Mouse (Mus musculus) heart, embryonic 13.5 days (tissue): ENCODE measurements around the gene Thada. TPM values are rescaled to one million over a fixed set of nuclear protein-coding genes. Genes with fewer than 3 reads are reported as not detected.
"Not testable (repeated sequence)": the region's sequence is repeated elsewhere in the genome, so short reads cannot be mapped to it uniquely, and the experiment has no call there.

Experiments
- ATAC-seq: fragments of 200-750 bp; cut with Nextera tagmentation; 2 replicates; pipeline ENCODE4 v1.8.0; 2017; ENCODE audit warnings: moderate TSS enrichment; ENCODE audit not compliant: insufficient number of reproducible peaks, low FRiP score, low TSS enrichment; ENCODE audit errors: extremely low read depth
- H3K27ac ChIP-seq: fragments of 300-500 bp; sonication (generic); replicated peaks from 2 replicates; pipeline ENCODE4 v1.5.1; 2015; ENCODE audit warnings: moderate library complexity, mild to moderate bottlenecking, inconsistent platforms
- H3K27me3 ChIP-seq: fragments of 300-500 bp; sonication (generic); replicated peaks from 2 replicates; pipeline ENCODE4 v1.6.1; 2015; ENCODE audit warnings: mild to moderate bottlenecking, inconsistent platforms
- H3K36me3 ChIP-seq: fragments of 300-500 bp; sonication (generic); 2 replicates; pipeline ENCODE4 v1.6.1; 2015; ENCODE audit warnings: mild to moderate bottlenecking, inconsistent platforms
- H3K4me1 ChIP-seq: fragments of 300-500 bp; sonication (generic); 2 replicates; pipeline ENCODE4 v1.6.1; 2015; ENCODE audit warnings: inconsistent platforms
- H3K4me2 ChIP-seq: fragments of 300-500 bp; sonication (generic); 2 replicates; pipeline ENCODE4 v1.6.1; 2015; ENCODE audit warnings: inconsistent platforms, mild to moderate bottlenecking, moderate library complexity
- H3K4me3 ChIP-seq: fragments of 300-500 bp; sonication (generic); 2 replicates; pipeline ENCODE4 v1.5.1; 2015; ENCODE audit warnings: moderate library complexity, mild to moderate bottlenecking, inconsistent platforms
- H3K9ac ChIP-seq: fragments of 300-500 bp; sonication (generic); 2 replicates; pipeline ENCODE4 v1.6.1; 2015; ENCODE audit warnings: inconsistent platforms, mild to moderate bottlenecking, moderate library complexity
- H3K9me3 ChIP-seq: fragments of 300-500 bp; sonication (generic); 2 replicates; pipeline ENCODE4 v1.6.1; 2016; ENCODE audit warnings: inconsistent platforms
- whole genome bisulfite sequencing: fragments of 180-500 bp; shearing (Covaris S2); methylation state at CpG from one replicate; pipeline ENCODE4 v1.1.7; 2015; ENCODE audit warnings: mixed read lengths; 5-methylcytosine and 5-hydroxymethylcytosine counted together
- polyA plus RNA-seq: library from polyadenylated mRNA; unstranded; fragments of >200 nt; fragmentation: Nextera tagmentation; extraction: Ambion mirVana; gene quantifications from 2 replicates; pipeline ENCODE4 v1.2.1, GENCODE M21; 2015

The Thada gene
- polyA plus RNA-seq, 1 experiment from 2014 or later = 4.6 TPM

DNA sequence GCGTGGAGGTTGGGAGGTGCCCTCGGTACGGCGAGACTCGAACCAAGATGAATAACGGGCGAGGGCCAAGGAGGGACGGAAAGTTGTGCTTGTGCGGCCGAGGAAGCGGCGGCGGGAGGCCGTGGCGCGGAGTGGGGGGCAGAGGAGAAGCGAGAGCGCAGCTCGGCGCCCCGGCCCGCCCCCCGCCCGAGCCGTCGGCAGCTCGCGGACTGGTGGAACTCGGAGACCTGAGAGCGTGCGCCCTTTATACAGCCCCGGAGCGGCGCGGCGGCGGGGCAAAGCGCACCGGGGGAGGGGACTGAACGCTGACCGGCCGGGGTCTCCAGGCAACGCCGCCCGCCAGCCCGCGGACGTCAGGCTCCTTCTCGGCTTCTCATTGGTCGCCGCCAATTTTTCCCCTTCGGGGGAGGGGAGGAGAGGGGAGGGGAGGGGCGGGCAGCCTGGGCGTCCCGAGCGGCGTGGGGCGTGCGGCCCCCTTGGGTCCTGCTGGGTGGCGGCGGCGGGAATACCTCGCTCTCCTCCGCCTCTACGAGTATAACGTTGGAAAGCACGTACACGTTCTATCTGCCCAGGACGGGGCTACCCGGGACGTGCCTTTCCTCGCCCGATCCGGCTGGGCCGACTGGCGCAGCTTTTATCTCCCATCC, 278.2 kb downstream of the Thada start, which contains the start of gene Zfp36l2:
Zfp36l2 (minus strand) TSS at position 221 of the 647 bp plus-strand sequence.
- H3K9me3 ChIP-seq = no peaks in the 10 kb centered on the region
- peak within 1 kb of the TSS; percentile 99 for H3K27ac ChIP-seq
- under 1% methylated on average over 70 of the region's 76 CpGs for WGBS

DNA sequence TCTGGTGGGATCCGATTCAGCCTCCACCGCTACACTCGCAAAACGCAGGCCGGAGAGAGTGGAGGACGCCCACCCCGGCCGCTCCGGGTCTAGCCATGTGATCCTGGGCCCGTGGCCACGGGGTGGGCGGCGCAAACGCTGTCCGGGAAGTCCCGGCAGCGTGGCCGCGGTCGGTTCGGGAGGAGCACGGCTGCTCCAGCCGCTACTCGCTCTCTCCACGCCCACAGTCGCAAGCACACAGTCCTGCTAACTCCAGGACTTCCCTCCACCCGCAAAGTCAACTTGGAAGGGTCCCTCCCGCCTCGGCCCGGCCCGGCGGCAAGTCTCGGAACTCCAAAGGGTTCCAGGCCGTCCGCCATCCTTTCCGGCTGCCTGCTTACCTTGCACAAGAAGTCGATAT, 278.7 kb downstream of the Thada start:
- peaks cover 54% of the 10 kb centered on the region for H3K4me1 ChIP-seq

More for the DNA sequence above, 278.2 kb downstream of the Thada start, which contains the start of gene Zfp36l2:
- peaks cover 29% of the 10 kb centered on the region for H3K36me3 ChIP-seq
- ATAC-seq = peak; percentile 72
- peaks cover 54% of the 10 kb centered on the region for H3K4me1 ChIP-seq
- H3K27me3 ChIP-seq = no peaks in the 10 kb centered on the region
- peak within 1 kb of the TSS; percentile 88 for H3K4me3 ChIP-seq
- peak within 1 kb of the TSS; percentile 97 for H3K4me2 ChIP-seq
- peak within 1 kb of the TSS; percentile 98 for H3K9ac ChIP-seq

DNA sequence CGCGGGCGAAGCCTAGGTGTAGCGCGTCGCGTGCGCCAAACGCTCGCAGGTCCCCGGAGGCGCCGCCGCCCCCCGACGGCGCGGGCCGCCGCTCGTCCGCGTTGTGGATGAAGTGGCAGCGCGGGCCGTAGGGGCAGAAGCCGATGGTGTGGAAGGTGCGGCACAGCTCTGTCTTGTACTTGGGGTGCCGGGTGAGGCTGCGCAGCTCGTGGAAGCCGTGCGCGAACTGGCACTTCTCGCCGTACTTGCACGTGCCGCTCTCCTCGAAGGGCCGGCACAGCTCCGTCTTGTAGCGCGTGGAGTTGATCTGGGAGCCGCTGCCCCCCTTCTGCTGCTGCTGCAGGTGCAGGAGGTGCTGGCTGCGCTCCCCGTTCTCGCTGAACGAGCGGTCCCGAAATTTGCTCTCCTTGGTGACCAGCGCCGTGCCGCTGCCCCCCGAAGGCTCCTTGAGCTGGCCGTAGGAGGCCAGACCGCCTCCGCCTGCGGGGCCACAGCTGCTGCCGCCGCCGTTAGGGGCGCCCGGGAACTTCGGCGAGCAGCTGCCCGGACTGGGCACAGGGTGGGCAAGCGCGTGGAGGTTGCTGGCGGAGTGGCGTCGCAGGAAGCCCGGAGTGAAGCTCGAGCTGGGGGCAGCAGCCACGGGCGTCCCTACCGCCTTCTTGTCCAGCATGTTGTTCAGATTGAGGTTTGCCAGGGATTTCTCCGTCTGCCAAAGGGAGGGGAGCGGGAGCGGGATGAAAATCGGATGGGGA, 279.4 kb downstream of the Thada start:
- peak overlapping the region; percentile 98 for H3K9ac ChIP-seq
- H3K4me2 ChIP-seq = peak overlapping the region; percentile 90
- H3K27me3 ChIP-seq = no peaks in the 10 kb centered on the region
- H3K27ac ChIP-seq = peak overlapping the region; percentile 97
- H3K4me3 ChIP-seq = peak overlapping the region; percentile 88
- peaks cover 54% of the 10 kb centered on the region for H3K4me1 ChIP-seq
- H3K36me3 ChIP-seq = peaks cover 23% of the 10 kb centered on the region
- WGBS = 1% methylated on average over 80 of the region's 80 CpGs
- no peak for ATAC-seq
- no peaks in the 10 kb centered on the region for H3K9me3 ChIP-seq

More for the DNA sequence above, 278.7 kb downstream of the Thada start:
- ATAC-seq = peak; percentile 23
- peak overlapping the region; percentile 98 for H3K9ac ChIP-seq
- peaks cover 29% of the 10 kb centered on the region for H3K36me3 ChIP-seq
- peak overlapping the region; percentile 97 for H3K4me2 ChIP-seq
- not testable (repeated sequence) for H3K27me3 ChIP-seq, H3K9me3 ChIP-seq
- under 1% methylated on average over 14 of the region's 37 CpGs for WGBS
- H3K4me3 ChIP-seq = peak overlapping the region; percentile 88
- peak overlapping the region; percentile 99 for H3K27ac ChIP-seq

DNA sequence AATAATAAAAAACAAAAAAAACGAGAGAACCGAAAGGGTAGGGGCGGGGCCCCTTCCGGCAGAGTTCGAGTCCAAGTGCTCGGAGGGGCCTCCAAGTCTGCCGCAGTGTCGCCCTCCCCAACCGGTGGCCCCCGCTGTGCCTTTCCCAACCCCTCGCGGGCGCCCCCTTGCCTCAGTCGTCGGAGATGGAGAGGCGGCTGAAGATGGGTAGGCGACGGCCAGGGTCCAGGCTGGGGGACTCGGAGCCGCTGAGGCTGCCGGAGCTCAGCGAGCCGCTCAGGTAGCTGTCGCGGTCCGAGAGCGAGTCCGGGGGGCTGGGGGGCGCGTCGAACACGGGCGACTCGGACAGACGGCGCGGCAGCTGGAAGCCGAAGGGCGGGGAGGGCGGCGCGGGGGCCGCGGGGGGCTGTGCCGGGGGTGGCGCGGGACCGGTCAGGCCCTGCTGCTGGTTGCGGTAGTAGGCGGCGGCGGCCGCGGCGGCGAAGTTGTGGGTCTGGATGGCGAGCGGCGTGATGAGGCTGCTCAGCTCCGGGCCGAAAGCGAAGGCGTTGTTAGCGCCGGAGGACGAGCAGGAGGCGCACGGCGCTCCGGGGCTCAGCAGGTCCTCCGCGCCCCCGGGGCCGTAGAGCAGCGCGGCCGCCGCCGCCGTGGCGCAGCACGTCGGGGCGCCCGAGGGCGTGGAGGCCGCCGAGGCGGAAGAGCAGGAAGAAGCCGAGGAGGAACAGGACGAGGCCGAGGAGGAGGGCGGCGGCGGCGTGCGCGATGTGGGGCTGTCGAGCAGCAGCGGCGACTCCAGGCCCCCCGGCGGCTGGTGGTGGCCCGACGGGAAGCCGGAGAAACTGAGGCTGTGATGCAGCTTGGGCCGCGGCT, 280.2 kb downstream of the Thada start:
- Histone ChIP-seq H3K4me3 (peak overlapping the region; percentile 88), H3K36me3 (peaks cover 21% of the 10 kb centered on the region), H3K4me1 (peaks cover 59% of the 10 kb centered on the region), H3K9me3 (no peaks in the 10 kb centered on the region), H3K9ac (peak overlapping the region; percentile 98), H3K27ac (peak overlapping the region; percentile 97), H3K4me2 (peak overlapping the region; percentile 90), H3K27me3 (no peaks in the 10 kb centered on the region)
- ATAC-seq = no peak
- under 1% methylated on average over 105 of the region's 108 CpGs for WGBS

DNA sequence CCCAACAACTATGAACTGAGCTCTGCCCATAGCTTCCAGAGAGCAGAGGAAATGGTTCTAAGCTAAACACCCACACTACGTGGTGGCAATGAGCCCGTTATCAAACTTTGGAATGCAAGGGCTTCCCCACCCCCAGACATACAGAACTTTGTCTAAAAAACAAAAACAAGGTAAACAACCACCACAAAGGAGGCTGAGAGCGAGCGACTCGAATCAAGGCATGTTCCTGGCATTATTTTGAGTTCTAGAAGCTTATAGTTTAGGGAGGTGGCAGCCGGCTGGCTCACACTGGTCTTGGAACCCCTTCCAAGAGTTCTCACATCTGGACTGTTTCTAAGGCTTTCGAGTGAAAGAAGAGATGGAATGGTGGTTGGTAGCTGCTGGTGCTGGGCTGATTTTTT, 281.0 kb downstream of the Thada start:
- no peaks in the 10 kb centered on the region for H3K9me3 ChIP-seq
- no peaks in the 10 kb centered on the region for H3K27me3 ChIP-seq
- peaks cover 17% of the 10 kb centered on the region for H3K36me3 ChIP-seq
- peak overlapping the region; percentile 97 for H3K27ac ChIP-seq
- WGBS = 5% methylated on average over 7 of the region's 7 CpGs
- H3K4me2 ChIP-seq = peak overlapping the region; percentile 90
- ATAC-seq = no peak
- H3K9ac ChIP-seq = peak overlapping the region; percentile 98
- H3K4me3 ChIP-seq = peak overlapping the region; percentile 88
- H3K4me1 ChIP-seq = peaks cover 59% of the 10 kb centered on the region

DNA sequence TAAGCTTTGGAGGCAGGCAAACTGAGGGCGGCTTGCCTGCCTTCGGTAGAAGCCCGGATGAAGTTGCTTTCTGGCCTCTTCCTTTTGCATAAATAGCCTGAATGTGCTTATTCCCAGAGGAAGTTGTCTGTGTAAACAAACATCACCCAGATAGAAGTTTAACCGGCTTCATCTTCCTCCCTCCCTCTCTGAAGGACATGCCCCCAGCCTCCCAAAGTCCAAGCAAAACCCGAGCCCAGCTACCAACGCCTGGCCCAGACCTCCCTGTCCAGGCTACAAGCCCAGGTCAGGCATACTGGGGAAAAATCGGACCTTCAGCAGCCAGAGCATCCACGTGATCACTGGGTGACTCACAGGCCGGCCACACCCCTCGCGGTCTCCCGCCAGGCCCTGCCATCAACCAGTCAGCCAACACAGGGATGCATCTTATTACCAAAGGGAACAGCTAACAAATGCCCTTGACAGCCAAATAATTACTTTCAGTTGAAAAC, 282.7 kb downstream of the Thada start:
- no peaks in the 10 kb centered on the region for H3K9me3 ChIP-seq
- peak overlapping the region; percentile 37 for H3K4me3 ChIP-seq
- peak; percentile 48 for ATAC-seq
- H3K9ac ChIP-seq = peak overlapping the region; percentile 67
- H3K4me2 ChIP-seq = peak overlapping the region; percentile 59
- peaks cover 48% of the 10 kb centered on the region for H3K4me1 ChIP-seq
- WGBS = 3% methylated on average over 12 of the region's 12 CpGs
- H3K27ac ChIP-seq = peak overlapping the region; percentile 81
- H3K36me3 ChIP-seq = peaks cover 17% of the 10 kb centered on the region
- H3K27me3 ChIP-seq = no peaks in the 10 kb centered on the region

DNA sequence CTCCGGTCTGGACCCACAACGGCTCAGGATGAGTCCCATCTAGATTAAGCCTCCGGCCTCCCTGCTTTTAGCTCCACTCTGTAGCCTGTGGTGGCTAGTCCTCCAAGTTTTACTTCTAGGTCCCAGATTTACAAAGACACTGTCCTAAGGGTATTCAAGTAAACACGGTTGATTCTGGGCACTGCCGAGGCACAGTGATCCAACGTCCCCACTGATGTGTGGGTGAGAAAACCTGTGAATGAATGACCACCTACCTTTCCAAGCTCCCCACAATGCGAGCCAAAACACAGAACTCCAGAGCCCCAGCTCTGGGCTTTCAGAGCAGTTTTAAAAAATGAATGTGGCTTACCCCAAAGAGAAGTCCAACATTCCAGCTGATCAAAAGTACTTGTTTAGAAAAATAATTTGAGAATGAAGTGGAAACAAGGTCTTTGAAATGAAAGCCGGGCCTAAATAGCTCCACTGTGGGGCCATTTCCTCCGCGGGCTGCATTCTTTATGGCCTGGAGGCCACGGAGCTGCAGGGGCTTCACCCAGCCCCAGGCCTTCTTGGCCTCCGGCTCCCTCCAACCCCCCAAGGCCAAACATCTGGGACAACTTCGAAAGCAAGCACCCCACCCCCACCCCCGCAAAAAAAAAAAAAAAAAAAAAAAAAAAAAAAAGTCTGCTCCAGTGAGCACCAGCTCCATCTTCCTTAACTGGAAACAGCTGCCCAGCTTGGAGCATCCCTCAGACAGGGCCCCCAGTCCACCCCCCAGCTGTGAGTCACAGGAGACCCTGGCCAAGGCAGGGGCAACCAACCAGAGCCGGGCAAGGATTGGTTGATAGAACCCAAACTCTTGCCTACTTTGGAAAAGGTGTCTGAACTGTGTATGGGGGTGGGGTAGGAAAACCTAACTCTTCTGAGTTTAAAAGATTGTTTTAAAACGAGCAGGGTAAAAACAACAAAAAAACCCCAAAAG, 283.4 kb downstream of the Thada start:
- 35% methylated on average over 16 of the region's 16 CpGs for WGBS
- Histone ChIP-seq H3K9ac (peak overlapping the region; percentile 67), H3K4me3 (peak overlapping the region; percentile 37), H3K4me2 (peak overlapping the region; percentile 59), H3K4me1 (peaks cover 50% of the 10 kb centered on the region), H3K27me3 (no peaks in the 10 kb centered on the region), H3K27ac (peak overlapping the region; percentile 81), H3K9me3 (no peaks in the 10 kb centered on the region), H3K36me3 (peaks cover 17% of the 10 kb centered on the region)
- ATAC-seq = no peak

DNA sequence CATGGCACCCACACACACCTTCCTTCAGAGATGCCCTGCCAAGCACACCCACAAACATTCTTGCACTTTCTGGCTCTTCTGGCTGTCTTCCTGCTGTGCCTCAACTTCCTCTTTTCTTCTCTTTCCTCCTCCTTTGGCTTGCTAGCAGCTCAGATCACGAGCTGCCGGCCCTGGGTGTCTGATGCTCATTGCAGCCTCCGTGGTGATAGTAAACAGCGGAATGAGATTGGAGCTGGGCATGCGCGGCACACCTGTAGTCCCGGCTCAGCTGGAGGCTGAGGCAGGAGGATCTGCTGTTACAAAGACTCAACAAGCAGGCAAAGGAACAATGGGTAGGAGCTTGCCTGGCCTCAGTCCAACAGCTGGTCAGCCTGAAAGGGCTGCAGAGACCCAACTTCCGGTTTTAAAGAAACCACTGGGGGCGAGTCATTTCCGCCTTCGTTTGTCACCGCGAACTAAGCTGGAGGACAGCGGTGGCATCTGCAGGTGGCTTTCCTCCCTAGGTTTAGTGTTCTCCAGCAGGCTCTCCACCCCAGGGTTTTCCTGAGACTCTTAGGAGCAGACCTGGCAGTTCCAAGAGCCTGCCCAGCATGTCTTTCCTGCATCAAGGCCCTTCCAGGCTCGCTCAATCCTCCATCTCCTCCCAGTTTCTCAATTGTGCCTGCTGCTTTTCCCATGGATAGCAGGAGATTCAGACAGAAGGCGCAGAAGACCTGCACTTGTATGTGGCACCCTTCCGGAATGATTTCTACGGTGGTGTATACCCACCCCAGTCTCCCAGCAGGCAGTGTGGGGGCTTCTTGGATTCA, 284.3 kb downstream of the Thada start:
- no peak for ATAC-seq
- no peaks in the 10 kb centered on the region for H3K27me3 ChIP-seq
- peak overlapping the region; percentile 37 for H3K4me3 ChIP-seq
- peak overlapping the region; percentile 74 for H3K9ac ChIP-seq
- peaks cover 53% of the 10 kb centered on the region for H3K4me1 ChIP-seq
- peak overlapping the region; percentile 81 for H3K27ac ChIP-seq
- 55% methylated on average over 18 of the region's 18 CpGs for WGBS
- H3K36me3 ChIP-seq = peaks cover 17% of the 10 kb centered on the region
- H3K4me2 ChIP-seq = peak overlapping the region; percentile 59
- H3K9me3 ChIP-seq = no peaks in the 10 kb centered on the region

DNA sequence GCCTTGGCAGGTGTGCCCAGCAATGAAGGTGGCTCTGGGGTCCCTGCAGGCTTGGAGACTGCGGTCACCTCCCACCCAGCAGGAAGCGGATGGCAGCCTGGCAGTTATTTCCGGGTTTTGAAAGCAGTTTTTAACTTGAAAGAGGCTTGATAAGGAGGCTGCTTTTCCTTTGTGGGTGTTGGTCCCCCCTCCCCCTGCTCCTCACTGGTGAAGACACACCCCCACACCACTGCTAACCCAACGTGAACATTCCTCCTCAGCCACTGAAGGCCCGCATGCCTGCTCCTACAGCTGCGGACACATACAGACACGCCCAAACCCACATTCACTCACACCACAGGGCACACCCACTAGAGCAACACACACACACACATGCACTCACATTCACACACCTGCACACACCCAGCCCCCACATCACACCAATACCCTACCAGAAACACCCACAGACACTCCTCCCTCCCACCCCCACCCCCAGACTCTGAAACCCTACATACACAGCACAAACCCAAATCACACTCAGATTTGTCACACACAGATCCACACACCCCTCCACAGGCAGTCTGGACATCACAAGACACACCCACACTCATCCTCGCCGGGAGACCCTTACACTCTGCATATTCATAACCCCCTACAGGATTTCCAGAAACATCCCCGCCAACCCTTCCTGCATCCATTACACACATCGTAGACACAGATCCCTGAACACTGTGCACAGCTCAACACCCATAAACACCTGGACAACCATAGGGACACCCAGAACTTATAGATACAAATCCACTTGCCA, 285.1 kb downstream of the Thada start:
- peak overlapping the region; percentile 74 for H3K9ac ChIP-seq
- H3K9me3 ChIP-seq = no peaks in the 10 kb centered on the region
- H3K27ac ChIP-seq = peak overlapping the region; percentile 81
- 30% methylated on average over 11 of the region's 11 CpGs for WGBS
- no peaks in the 10 kb centered on the region for H3K27me3 ChIP-seq
- peak overlapping the region; percentile 59 for H3K4me2 ChIP-seq
- H3K36me3 ChIP-seq = peaks cover 9% of the 10 kb centered on the region
- ATAC-seq = peak; percentile 53
- peaks cover 46% of the 10 kb centered on the region for H3K4me1 ChIP-seq
- peak overlapping the region; percentile 37 for H3K4me3 ChIP-seq
